Mouse (Mus musculus): ENCODE results near the gene Kcnh1. TPM values are rescaled to one million over a fixed set of nuclear protein-coding genes. Genes with fewer than 3 reads are reported as not detected.
A peak's percentile ranks its signal among the peaks of the same experiment; 100 is the strongest.

Kcnh1 gene
- 0.47 and 0.60 TPM in 2 replicates for polyA plus RNA-seq (2015; fragmentation: Nextera tagmentation; extraction: Ambion mirVana)

GRCm38 (mm10) chr1:192190508-192191321 lies at the start of gene Kcnh1:
Kcnh1 (plus strand) TSS chr1:192190774.
- no peaks in the 10 kb centered on the region for H3K9me3 ChIP-seq
- peaks cover 53% of the 10 kb centered on the region for H3K27me3 ChIP-seq
- H3K27ac ChIP-seq = no peak within 1 kb of the TSS
- peak; percentile 85 for ATAC-seq (ENCODE audit: low FRiP score, low read depth)
- H3K4me2 ChIP-seq (replicated peaks) = peak within 1 kb of the TSS; percentile 92
- 1% methylated on average over 61 of the region's 73 CpGs for WGBS
- H3K36me3 ChIP-seq = no peaks in the 10 kb centered on the region
- H3K9ac ChIP-seq = peak within 1 kb of the TSS; percentile 56
- peak within 1 kb of the TSS; percentile 54 for H3K4me3 ChIP-seq
- H3K4me1 ChIP-seq = peaks cover 14% of the 10 kb centered on the region

- Histone ChIP-seq H3K4me3 (no peak overlapping the region), H3K36me3 (no peaks in the 10 kb centered on the region), H3K27me3 (no peaks in the 10 kb centered on the region), H3K27ac (no peak overlapping the region), H3K9me3 (no peaks in the 10 kb centered on the region), H3K4me1 (no peaks in the 10 kb centered on the region), H3K9ac (no peak overlapping the region), H3K4me2 (replicated peaks) (no peak overlapping the region)
- 85% methylated on average over 4 of the region's 4 CpGs for WGBS
- ATAC-seq (ENCODE audit: low FRiP score, low read depth) = no peak
Measured at GRCm38 (mm10) chr1:192151179-192151578, 39.4 kb upstream of the Kcnh1 start.

- no peak for ATAC-seq (ENCODE audit: low FRiP score, low read depth)
- 84% methylated on average over 3 of the region's 3 CpGs for WGBS
Measured at GRCm38 (mm10) chr1:192171477-192171876, 19.1 kb upstream of the Kcnh1 start.

GRCm38 (mm10) chr1:192179877-192180276 lies 10.7 kb upstream of the Kcnh1 start:
- Histone ChIP-seq H3K36me3 (no peaks in the 10 kb centered on the region), H3K27me3 (no peaks in the 10 kb centered on the region), H3K9ac (no peak overlapping the region), H3K9me3 (no peaks in the 10 kb centered on the region; the same call in 1 of the 2 replicates), H3K4me3 (no peak overlapping the region), H3K4me1 (no peaks in the 10 kb centered on the region), H3K27ac (no peak overlapping the region), H3K4me2 (replicated peaks) (no peak overlapping the region)
- ATAC-seq (ENCODE audit: low FRiP score, low read depth) = no peak
- 80% methylated on average over 3 of the region's 3 CpGs for WGBS

More at GRCm38 (mm10) chr1:192171477-192171876, 19.1 kb upstream of the Kcnh1 start:
- Histone ChIP-seq H3K4me1 (no peaks in the 10 kb centered on the region), H3K27me3 (no peaks in the 10 kb centered on the region), H3K9me3 (no peaks in the 10 kb centered on the region), H3K36me3 (no peaks in the 10 kb centered on the region), H3K4me3 (no peak overlapping the region), H3K9ac (no peak overlapping the region), H3K27ac (no peak overlapping the region), H3K4me2 (replicated peaks) (no peak overlapping the region)

GRCm38 (mm10) chr1:192181696-192182257 lies 8.8 kb upstream of the Kcnh1 start:
- Histone ChIP-seq H3K9me3 (no peaks in the 10 kb centered on the region; the same call in 1 of the 2 replicates), H3K27ac (no peak overlapping the region), H3K4me2 (replicated peaks) (no peak overlapping the region), H3K36me3 (no peaks in the 10 kb centered on the region), H3K27me3 (no peaks in the 10 kb centered on the region), H3K4me3 (no peak overlapping the region), H3K9ac (no peak overlapping the region), H3K4me1 (no peaks in the 10 kb centered on the region)
- WGBS = 82% methylated on average over 4 of the region's 4 CpGs
- ATAC-seq (ENCODE audit: low FRiP score, low read depth) = no peak

GRCm38 (mm10) chr1:192189056-192189455 lies 1.5 kb upstream of the Kcnh1 start:
- Histone ChIP-seq H3K9me3 (no peaks in the 10 kb centered on the region), H3K27me3 (peaks cover 53% of the 10 kb centered on the region), H3K27ac (no peak overlapping the region), H3K36me3 (no peaks in the 10 kb centered on the region), H3K4me1 (peaks cover 14% of the 10 kb centered on the region), H3K9ac (no peak overlapping the region), H3K4me2 (replicated peaks) (no peak overlapping the region), H3K4me3 (no peak overlapping the region)
- WGBS = 8% methylated on average over 4 of the region's 4 CpGs
- no peak for ATAC-seq (ENCODE audit: low FRiP score, low read depth)

GRCm38 (mm10) chr1:192189771-192190170 lies 803 bp upstream of the Kcnh1 start:
- Histone ChIP-seq H3K9me3 (no peaks in the 10 kb centered on the region), H3K27me3 (peaks cover 53% of the 10 kb centered on the region), H3K36me3 (no peaks in the 10 kb centered on the region), H3K27ac (no peak overlapping the region), H3K4me3 (no peak overlapping the region), H3K9ac (no peak overlapping the region), H3K4me2 (replicated peaks) (no peak overlapping the region), H3K4me1 (peaks cover 14% of the 10 kb centered on the region)
- ATAC-seq (ENCODE audit: low FRiP score, low read depth) = no peak
- 78% methylated on average over 11 of the region's 11 CpGs for WGBS

- 4% methylated on average over 13 of the region's 13 CpGs for WGBS
- peak overlapping the region; percentile 54 for H3K4me3 ChIP-seq
- H3K27ac ChIP-seq = no peak overlapping the region
- H3K27me3 ChIP-seq = peaks cover 53% of the 10 kb centered on the region
- no peak for ATAC-seq (ENCODE audit: low FRiP score, low read depth)
- no peaks in the 10 kb centered on the region for H3K9me3 ChIP-seq
- peak overlapping the region; percentile 56; the same call in 1 of the 2 replicates for H3K9ac ChIP-seq
- H3K4me2 ChIP-seq (replicated peaks) = peak overlapping the region; percentile 92
- H3K36me3 ChIP-seq = no peaks in the 10 kb centered on the region
- H3K4me1 ChIP-seq = peaks cover 14% of the 10 kb centered on the region
Measured at GRCm38 (mm10) chr1:192191322-192191639, 707 bp downstream of the Kcnh1 start.

- no peak for ATAC-seq (ENCODE audit: low FRiP score, low read depth)
- no peaks in the 10 kb centered on the region for H3K36me3 ChIP-seq
- H3K4me1 ChIP-seq = peaks cover 14% of the 10 kb centered on the region
- peaks cover 53% of the 10 kb centered on the region for H3K27me3 ChIP-seq
- no peak overlapping the region for H3K27ac ChIP-seq
- H3K4me3 ChIP-seq = no peak overlapping the region
- H3K4me2 ChIP-seq (replicated peaks) = peak overlapping the region; percentile 92
- H3K9me3 ChIP-seq = no peaks in the 10 kb centered on the region
- no peak overlapping the region for H3K9ac ChIP-seq
- 52% methylated on average over 8 of the region's 8 CpGs for WGBS
Measured at GRCm38 (mm10) chr1:192191859-192192258, 1.3 kb downstream of the Kcnh1 start.

GRCm38 (mm10) chr1:192192710-192193109 lies 2.1 kb downstream of the Kcnh1 start:
- H3K27me3 ChIP-seq = peaks cover 53% of the 10 kb centered on the region
- no peak overlapping the region for H3K4me2 ChIP-seq (replicated peaks)
- no peaks in the 10 kb centered on the region for H3K36me3 ChIP-seq
- H3K27ac ChIP-seq = no peak overlapping the region
- ATAC-seq (ENCODE audit: low FRiP score, low read depth) = no peak
- H3K4me3 ChIP-seq = no peak overlapping the region
- no peak overlapping the region for H3K9ac ChIP-seq
- H3K4me1 ChIP-seq = peaks cover 14% of the 10 kb centered on the region
- H3K9me3 ChIP-seq = no peaks in the 10 kb centered on the region
- WGBS = 65% methylated on average over 9 of the region's 9 CpGs

- Histone ChIP-seq H3K9me3 (no peaks in the 10 kb centered on the region), H3K4me3 (no peak overlapping the region), H3K36me3 (no peaks in the 10 kb centered on the region), H3K9ac (no peak overlapping the region), H3K4me2 (replicated peaks) (no peak overlapping the region), H3K27me3 (peaks cover 46% of the 10 kb centered on the region), H3K4me1 (peaks cover 14% of the 10 kb centered on the region), H3K27ac (no peak overlapping the region)
- ATAC-seq (ENCODE audit: low FRiP score, low read depth) = no peak
- WGBS = 76% methylated on average over 14 of the region's 14 CpGs
Measured at GRCm38 (mm10) chr1:192193656-192194055, 3.1 kb downstream of the Kcnh1 start.

- no peak for ATAC-seq (ENCODE audit: low FRiP score, low read depth)
- H3K27me3 ChIP-seq = peaks cover 10% of the 10 kb centered on the region
- no peaks in the 10 kb centered on the region for H3K4me1 ChIP-seq
- H3K9me3 ChIP-seq = no peaks in the 10 kb centered on the region
- no peak overlapping the region for H3K4me2 ChIP-seq (replicated peaks)
- no peak overlapping the region for H3K27ac ChIP-seq
- 66% methylated on average over 10 of the region's 10 CpGs for WGBS
- no peak overlapping the region for H3K4me3 ChIP-seq
- H3K36me3 ChIP-seq = no peaks in the 10 kb centered on the region
- no peak overlapping the region for H3K9ac ChIP-seq
Measured at GRCm38 (mm10) chr1:192197495-192197894, 6.9 kb downstream of the Kcnh1 start.
